Mouse (Mus musculus) megakaryocyte-erythroid progenitor cell, adult 5-6 weeks (primary cell): ENCODE measurements around the gene Fhl1. TPM values are rescaled to one million over a fixed set of nuclear protein-coding genes. Genes with fewer than 3 reads are reported as not detected.

ENCODE experiments used
- ATAC-seq: replicated peaks from 2 replicates; pipeline ENCODE4 v1.8.0; 2016; ENCODE audit warnings: mild to moderate bottlenecking, inconsistent platforms; ENCODE audit not compliant: severe bottlenecking, poor library complexity, low FRiP score, low TSS enrichment
- total RNA-seq, 2 experiments: library from RNA; stranded (forward) in 1 of 2; stranded (reverse) in 1 of 2; fragments of 200-1000, 215-1000 nt in 1 of 2; fragments of >200 nt in 1 of 2; fragmentation: Nextera tagmentation in 1 of 2; gene quantifications; 2 replicates each; pipeline ENCODE4 v1.2.3; 2014 to 2017

The Fhl1 gene
- total RNA-seq (2014; fragmentation: Nextera tagmentation): not detected in 2 replicates
- total RNA-seq (2017): 0.69 and 0.94 TPM in 2 replicates

DNA sequence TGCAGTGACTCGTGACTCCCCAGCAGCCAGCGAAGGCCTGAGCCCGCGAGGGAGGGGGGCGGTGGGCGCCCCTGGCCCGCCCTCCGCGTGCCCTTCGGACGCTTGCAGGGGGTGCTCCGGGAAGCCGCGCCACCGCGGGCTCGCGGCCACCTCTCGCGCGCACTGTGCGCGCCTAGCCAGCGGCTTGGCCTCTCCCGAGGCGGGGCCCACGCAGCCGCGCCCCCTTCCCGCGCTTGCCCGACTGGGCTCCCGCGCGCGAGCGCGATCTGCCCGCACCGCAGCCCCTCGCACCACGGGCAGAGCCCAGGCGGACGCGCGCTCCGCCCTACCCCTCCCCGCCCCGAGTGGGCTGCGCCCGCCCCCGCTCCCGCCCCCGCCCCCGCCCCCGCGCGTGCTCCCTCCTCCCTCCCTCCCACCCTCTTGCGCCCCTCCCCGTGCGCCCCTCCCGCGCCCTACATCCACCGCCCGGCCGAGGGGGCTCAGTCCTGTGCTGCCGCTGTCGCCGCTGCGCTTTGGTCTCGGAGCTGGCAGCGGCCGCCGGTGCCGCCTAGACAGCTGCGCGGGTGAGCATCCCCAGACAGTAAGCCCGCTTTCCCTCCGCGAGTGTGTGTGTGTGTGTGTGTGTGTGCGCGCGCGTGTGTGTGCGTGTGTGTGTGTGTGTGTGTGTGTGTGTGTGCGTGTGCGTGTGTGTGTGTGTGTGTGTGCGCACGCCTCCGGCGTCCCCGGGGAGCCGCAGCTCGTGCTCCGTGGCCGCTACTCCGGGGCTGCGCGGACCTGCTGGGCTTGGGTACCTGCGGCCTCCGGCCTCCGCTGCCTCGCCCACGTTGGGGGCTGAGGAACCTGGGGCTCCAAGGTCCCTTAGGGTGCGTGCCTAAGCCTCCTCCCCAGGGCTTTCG lies at the start of gene Fhl1:
Fhl1 (plus strand) TSS at position 482 of the 896 bp plus-strand sequence.
- no peak for ATAC-seq

DNA sequence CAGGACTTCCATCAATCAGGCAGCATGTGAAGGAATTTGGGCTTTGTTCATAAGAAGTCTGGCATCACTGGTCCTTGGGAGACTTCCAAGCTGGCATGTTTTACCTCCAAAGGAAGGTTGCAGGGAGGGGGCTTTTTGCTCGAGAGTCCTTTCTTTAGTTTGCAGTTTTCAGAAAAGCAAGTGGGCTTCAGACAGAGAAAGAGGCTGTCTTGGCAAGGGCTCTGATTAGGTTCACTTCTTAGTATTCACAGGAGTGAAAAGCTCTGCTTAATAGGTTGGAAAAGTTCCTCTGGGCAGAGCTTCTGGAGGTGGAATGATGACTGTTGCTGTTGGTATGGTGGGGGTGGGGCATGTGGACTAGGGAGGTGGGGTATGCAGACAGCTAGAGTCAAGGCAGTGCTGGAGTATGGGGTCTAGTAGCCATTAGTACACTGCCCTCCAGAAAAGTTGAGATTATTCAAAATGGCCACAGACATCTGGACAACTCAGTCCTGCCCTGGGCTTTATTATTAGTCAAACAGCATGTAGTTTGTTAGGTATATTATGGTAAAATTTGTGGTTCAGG lies 49.3 kb upstream of the Fhl1 start:
- no peak for ATAC-seq

DNA sequence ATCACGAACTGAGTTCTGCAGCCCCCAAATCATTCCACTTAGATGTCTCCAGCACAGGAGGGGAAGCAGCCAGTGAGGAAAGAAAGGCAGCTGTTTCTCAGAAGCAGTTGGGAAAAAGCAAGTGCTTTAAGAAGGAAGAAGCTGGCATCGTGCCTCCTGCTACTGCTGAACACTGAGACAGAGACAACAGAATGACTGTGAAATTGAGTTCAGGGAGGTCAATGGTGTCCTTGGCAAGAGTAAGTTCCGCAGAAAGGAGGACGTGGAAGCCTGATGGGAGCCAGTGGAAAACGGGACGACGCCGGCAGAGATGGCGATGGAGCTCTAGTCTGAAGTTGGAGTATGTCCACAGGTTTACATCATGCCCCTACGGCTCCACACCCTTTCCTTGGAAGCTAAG lies 48.1 kb upstream of the Fhl1 start:
- ATAC-seq: no peak

DNA sequence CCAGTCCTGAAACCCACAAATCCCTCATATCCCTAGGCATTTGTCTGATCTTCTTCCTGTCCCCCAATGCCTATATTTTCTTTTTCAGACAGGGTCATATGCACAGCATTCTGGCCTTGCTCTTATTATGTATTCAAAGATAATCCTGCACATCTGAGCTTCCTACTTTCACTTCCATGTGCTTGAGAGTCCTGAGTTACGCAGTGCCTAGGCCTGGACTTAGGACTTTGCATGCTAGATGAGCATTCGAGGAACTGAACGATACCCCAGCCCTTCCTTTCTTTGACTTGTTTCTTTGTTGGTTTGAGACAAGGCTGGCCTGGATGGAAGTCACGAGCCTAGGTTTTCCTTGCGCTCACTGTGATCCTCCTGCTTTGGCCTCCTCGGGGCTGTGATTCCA lies 39.0 kb upstream of the Fhl1 start:
- ATAC-seq: no peak

DNA sequence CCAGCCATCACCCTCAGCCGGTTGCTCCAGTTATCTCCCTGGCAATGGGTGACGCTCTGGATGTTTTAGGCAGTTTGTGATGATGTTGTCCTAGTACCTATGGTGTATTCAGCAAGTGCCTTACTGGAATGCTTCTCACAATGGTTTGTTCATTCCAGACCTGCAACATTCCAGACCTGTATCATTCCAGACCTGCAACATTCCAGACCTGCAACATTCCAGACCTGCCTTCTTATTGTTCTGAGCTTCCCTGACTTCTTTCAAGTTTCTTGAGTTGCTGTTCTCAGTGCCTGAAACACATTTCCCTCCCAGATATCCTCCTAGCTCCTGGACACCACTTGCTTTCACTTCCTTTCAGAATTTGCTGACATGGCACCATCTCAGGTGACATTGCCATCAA lies 37.0 kb upstream of the Fhl1 start:
- ATAC-seq: no peak

DNA sequence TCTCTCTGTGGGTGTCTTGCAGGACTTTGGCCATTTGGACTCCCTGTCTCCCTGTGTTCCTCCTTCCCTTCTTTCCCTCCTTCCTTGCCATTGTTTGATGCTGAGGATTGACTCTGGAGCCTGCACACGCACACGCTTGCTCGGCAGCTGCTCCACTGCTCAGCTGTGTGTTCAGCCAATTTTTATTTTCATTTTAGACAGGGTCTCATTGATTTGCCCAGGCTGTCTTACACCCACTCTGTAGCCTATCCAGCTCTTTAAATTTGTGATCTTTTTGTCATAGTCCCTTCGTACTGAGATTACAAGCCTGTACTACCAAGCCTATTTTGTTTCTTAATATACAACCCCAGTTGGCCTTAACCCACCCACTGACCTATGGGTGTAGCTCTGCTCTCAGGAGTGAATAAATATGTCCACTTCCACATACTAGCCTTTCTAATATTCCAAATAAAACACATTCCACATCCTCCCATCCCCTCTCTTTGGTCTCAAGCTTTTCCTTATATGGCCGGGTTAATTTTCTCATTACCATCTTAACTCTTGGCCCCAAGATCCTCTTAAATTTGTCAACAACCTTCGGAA lies 34.3 kb upstream of the Fhl1 start:
- no peak for ATAC-seq

DNA sequence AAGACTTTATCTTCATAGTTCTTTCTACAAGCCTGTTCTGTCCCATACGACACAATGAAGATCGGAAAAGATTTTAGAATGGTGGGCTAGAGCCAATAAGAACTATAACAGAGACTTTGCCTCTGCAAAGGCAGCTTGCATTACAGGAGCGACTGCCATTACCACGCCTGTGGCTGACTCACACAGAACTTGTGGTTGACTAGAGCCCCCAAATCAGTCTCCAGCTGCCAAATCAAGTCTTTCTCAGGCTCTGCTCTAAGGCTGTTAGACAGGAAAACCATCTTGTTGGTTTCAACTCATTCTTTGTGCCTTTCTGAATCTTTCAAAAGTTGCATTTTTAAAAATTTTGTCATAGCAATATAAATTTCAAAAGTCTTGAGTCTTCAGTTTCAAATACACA lies 33.7 kb upstream of the Fhl1 start:
- no peak for ATAC-seq

DNA sequence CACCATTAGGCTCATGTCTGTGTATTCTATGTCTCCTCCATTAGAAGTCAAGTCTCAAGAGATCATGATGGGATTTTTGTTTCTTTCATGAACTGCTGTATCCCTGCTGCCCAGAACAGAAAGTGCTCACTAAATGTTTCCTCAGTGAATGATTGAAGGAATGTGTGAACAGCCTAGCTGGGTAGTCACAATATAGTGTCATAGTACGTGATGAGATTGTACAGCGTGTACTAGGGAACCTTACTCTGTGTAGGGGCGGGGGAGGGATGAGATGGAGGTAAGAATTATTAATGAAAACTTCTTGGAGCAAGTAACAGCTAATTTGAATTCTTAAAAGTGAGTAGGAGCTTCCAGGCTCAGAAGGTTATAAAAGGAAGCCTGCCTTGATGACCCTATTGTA lies 30.3 kb upstream of the Fhl1 start:
- no peak for ATAC-seq

DNA sequence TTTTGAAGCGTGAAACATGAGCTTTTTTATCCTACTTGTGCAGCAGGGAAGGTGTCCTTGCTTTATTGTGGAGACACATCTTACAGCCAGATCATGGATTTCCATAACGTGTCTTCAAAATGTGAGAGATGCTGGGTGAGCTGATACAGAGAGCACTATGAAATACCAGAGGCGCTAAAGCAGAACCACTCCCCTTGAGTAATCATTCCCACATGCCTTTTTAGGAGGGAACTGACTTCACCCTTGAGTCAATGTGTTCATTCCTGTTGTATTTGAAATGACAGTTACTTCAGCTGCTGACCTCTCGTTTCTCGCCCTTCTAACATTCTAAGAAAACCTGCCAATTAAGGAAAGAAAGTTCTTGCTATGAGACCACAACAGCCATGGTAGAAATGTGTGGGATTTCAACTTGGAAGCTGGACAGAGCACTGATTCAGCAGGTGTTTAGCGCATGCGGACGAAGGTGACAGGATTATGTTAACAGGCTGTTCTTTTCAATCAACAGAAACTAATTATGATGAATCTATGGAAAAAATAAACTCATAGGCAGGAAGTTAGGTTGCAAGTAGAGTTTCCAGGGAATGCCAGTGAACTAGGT lies 27.5 kb upstream of the Fhl1 start:
- ATAC-seq: no peak

DNA sequence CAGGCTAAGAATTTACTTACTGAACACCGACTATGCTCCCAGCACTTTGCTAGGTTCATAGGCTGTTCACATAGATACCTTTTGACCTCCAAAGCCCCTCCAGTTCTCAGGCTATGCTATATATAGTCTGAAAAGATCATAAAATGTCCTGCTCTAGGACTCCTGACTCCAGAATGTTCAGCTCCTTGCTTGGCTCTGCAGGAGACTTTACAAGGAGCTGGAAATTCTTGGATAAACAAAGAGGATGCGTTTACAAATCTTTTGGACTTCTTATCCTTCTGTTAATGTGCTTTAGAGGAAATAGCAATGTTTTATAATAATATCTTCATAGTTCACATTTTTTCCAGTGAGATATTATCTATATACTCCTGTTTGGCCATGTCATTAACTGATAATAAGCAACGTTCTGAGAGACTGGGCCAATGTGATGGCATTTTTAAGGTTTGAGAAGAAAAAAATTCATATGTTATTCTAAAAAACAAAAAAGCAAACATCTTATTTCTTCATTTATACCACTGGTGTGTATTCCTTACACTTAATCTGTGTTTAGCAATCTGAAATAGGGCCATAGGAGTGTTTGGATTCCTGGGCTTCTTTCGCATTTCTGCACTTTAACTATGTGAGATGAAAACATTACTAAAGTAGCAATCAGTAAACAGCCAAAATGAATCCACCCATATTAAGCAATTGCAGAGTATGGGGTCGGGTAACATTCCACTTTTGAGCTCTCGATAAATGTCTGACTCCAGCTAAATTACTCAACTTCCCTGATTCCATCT lies 22.8 kb upstream of the Fhl1 start:
- ATAC-seq: no peak

DNA sequence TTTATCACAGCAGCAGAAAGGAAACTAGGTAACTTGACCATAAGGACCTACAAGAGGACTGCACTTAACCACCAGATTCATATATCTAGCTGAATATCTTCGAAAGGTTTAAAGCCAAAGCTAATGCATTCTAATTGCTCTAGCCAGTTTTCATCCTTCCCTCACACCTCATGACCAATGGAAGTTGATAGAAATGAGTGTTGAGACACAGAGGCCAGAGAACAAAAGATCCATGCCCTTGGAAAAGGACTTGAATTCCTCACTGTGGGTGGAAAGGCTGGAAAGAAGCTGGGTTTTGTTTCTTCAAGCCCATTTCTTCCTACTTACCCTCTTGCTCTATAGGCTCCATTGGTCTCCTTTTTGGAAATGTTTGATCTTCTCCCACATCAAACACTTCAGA lies 21.1 kb upstream of the Fhl1 start:
- ATAC-seq: no peak

DNA sequence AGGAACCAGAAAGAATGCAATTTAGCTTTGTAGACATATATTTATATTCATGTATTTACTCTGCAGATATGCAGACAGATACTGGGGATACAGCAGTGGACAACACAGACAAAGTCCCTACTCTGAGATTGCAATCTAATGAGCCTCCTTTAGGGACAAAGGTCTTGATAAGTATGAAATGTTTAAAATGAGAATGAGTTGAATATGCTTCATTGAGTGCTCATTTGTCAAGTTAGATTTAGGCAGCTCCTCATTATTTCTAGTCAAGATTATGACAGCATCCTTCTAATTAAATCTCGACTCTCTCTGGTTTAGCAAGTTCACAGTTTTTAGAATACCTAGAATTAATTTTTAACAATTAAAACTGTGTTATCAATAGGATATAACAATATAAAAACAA lies 18.9 kb upstream of the Fhl1 start:
- no peak for ATAC-seq

DNA sequence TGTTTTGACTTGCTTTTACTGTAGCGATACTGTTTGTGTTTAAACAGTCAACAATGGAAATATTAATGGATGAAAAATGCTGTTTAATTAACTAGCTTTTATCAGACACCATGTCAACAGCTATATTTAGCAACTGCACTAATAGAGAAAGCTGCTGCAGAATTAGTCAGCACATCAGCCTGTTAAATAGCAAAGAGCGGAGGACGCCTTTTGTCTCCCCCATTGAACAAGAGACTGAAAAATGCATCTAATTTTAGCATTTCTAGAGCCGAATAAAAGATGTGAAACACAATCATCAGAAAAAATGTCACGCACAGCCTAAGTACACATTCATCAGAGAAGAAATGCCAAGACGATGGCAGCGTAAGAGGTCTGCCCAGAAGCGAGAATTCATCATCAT lies 9.0 kb upstream of the Fhl1 start:
- ATAC-seq: no peak

DNA sequence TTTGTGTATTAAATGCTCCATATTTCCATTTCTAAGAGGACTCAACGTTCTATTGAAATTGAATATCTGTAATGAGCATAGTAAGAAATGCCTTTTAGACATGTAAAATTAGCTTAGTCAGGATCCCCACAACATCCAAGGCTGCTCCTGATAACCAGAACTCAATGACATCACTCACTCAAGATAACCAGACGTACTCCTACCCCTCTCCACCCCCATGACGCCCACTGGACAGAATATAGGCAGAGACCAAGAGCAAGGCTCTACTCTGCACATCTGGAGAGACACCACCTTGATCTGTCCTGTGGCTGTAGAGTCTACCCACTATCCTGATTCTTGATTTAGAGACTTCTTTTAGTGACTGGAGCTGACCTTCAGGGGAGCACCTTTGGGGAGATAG lies 3.1 kb upstream of the Fhl1 start:
- ATAC-seq: peak; percentile 70

DNA sequence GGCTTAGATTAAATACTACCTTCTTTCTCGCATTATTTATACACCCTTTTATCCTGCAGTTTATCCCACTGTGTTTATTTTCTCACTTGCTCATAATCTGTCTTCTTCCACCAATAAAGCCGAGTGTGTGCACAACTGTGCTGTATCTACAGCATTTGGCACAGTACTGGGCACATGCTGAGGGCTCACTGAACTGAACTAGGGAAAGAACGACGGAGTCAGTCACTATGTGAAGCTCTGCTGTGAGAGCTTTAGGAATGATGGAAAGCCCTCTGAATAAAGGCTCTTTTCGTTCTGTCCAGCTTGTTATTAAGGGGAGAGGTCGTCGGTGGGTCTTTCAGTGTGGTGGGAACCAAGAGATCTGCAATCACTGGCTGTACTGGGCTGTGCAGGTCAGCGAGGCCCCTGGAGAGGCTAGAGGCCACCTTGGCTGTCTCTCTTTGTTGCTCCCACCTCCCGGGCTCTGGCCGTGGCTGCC lies 720 bp upstream of the Fhl1 start:
- ATAC-seq: no peak

DNA sequence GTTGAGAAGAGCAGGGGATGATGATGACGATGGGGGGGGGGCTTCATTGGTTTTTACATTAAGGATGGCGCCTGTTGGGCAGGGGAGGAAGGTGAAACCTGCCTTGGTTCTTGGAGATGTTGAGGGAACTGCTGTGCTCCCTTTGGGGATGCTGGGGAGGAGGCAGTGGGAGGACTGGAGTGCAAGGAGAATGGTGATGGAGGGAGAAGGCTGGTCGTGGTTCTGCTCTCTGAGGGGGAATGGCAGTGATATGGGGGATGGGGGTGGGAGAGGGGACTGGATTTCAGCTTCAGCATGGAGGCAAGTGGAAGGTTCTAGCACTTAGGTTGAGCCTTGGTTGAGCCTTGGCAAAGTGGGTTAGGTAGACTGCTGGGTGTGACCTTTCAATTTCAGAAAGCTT lies 814 bp downstream of the Fhl1 start:
- no peak for ATAC-seq

DNA sequence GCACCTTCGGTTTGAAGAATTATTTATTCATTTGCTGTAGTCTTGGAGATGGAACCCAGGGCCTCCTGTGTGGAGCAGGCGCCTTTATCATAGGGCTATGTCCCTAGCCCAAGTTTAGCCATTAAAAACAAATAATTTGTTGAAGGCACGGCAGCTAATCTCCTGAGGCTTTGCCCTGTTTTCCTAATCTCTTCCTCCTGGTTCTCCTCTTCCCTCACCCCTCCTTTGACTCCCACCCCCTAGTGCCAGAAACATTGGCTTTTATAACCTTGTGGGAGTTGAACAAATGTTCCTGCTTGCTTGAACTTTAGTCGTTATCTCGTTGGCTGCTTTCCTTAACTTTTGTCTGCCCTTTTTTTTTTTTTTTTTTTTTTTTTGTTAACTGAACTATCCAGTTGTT lies 2.8 kb downstream of the Fhl1 start:
- ATAC-seq: no peak

DNA sequence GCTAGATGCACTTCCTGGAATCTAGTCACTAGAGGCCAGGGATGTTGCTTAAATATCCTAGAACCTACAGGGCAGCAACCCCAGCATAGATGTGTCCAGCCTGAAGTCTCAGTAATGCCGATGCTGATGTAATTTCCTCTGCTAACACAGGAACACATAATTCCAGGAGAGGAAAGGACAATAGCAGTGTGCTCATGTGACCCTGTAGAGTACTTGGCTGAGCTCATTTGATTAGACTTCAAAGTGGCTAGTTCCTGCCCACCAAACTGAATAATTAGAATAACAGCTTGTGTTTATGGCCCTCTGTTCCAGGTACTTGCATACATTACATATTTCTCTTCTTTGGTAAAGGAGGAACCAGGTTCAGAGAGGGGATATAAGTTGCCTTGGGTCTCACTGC lies 4.6 kb downstream of the Fhl1 start:
- ATAC-seq: no peak

DNA sequence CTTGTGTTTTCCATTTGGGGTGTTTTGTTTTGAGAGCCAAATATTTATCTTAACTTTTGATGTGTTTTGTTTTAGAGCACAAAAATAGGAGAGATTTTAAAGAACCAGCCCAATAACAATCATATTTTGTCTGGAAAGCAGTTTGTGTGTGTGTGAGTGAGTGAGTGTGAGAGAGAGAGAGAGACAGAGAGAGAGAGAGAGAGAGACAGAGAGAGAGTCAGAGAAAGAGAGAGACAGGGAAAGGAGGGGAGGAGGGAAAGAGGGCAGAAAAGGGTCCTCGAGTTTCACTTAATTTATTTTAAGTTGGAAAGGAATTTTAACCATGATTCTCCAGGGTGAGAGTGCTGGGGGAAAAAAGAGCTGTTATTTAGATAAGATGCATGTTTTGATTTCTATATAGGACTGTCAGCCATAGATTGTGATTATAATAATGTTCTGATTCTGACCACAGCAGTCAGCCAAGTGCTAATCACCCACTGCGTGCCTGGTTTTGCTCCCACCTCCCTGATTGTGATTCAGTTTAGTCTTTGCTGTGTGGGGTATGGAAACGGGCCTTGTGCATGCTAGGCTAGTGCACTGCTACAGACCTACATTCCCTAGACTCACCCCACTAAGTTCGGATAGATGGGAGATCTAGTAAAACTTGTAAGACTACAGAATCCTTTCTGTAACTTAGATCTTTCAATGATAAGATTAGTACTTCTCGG lies 6.4 kb downstream of the Fhl1 start:
- ATAC-seq: no peak
